Mouse (Mus musculus): ENCODE measurements around the gene Elac2.
A peak's percentile ranks its signal among the peaks of the same experiment; 100 is the strongest.

Elac2 gene

GRCm38 (mm10) chr11:65028049-65028448, 49.2 kb downstream of the Elac2 start:
- no peak for DNase-seq

DNA sequence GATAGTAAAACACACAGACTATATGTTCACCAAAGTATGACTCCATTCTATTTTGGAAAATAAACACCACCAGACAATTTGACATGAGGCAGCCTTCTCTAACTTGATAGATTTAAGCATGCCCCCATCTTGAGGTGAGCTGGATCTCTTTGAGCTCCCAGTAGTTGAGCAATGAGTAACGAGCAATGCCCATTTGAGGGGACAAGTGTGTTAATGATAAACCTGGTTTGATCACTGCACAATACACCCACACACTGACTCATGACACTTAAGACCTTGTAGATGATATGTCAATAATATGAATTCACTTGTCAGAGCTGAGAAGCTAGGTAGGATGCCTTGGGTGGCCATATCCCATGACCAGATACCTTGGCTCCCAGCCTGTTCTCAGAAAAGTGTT, 51.4 kb downstream of the Elac2 start:
- DNase-seq, result no peak

- no peak for DNase-seq
These were observed 53.4 kb downstream of the Elac2 start for GRCm38 (mm10) chr11:65032221-65032620.

- DNase-seq, result no peak
These were observed 60.2 kb downstream of the Elac2 start for GRCm38 (mm10) chr11:65038996-65039395.

DNA sequence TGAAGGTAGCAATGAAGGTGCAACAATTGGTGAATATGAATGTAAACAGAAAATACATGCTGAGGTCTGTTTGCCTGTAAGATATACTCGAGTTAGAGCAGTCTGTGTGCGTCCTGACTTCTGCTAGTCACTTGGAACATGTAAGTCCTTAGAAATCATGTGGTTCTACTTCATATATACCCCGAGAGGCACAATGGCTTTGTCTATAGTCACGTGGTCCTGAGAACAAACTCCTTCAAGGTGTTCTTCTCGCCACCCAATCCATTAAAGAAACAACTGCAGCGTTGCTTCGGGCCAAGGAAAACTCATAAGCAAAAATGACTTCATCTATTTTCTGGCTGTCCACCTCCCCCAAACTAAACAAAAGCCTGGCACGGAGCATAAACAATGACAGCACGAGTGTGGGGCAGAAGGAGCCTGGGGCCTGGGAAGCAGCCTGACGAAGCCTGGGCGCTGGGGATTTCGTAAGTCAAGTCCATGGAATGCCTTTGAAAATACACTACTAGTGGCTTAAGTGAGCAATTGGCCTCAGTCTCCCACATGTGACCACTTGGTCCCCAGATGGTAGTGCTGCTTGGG, 60.8 kb downstream of the Elac2 start:
- DNase-seq, result no peak

DNA sequence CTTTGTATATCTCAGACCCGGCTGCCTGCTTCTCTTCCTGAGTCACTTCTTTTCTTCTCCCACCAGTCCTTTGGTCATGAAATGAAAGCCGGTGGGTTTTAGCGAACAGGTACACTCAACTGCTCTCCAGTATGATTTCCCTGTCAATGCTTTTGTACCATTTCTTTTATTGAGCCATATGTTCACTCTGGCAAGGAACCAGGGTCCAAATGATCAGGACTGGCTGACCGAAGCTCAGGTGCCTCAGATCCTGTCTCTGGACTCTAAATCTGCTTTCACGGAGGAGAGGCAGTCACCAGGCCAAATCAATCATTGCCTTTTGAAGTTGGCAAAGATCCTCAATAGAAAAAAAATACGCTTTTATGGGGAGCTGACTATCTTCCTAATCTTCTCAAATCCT, 61.7 kb downstream of the Elac2 start:
- DNase-seq, result peak; percentile 51

GRCm38 (mm10) chr11:65049090-65049489, 70.3 kb downstream of the Elac2 start:
- peak; percentile 91 for DNase-seq

DNA sequence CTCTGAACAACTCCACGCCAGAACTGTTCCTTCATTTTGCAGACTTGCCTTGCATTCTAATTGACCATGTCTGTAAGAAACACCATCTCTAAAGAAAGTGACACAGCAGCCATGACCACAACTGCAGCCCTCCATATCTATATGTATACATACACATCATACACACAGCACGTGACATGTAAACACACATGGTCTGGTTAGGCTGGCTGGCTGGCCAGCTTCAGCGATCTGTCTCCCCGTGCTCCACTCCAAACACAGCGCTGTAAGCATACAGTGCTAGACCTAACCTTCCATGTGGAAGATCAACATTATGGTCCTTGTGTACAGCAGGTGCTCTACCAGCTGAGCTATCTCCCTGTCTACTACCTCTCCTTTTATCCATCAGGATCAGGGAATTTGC, 72.0 kb downstream of the Elac2 start:
- DNase-seq, result no peak
